Mouse (Mus musculus) E14TG2a.4 (cell line): Measurements from ENCODE around the gene Rpl29.

ENCODE experiments used
- CTCF ChIP-seq: conservative IDR thresholded peaks from 2 replicates; pipeline ENCODE4 v1.5.1; 2014; ENCODE audit warnings: low read length
- NANOG ChIP-seq: IDR thresholded peaks from 2 replicates; pipeline ENCODE4 v1.6.1; 2014; ENCODE audit warnings: borderline replicate concordance, low read length, mixed read lengths
- POU5F1 ChIP-seq: IDR thresholded peaks from 2 replicates; pipeline ENCODE4 v1.6.1; 2014; ENCODE audit warnings: low read length, borderline replicate concordance

GRCm38 (mm10) chr9:106466721-106467120, 37.5 kb downstream of the Rpl29 start:
- TF ChIP-seq CTCF (no peak), NANOG (no peak), POU5F1 (no peak)
